Mouse (Mus musculus): ENCODE data around the gene Tspan15. TPM values are rescaled to one million over a fixed set of nuclear protein-coding genes. Genes with fewer than 3 reads are reported as not detected.

Gene Tspan15
- total and polyA plus RNA-seq, 2 experiments, result 4.1 to 8.6 TPM

DNA sequence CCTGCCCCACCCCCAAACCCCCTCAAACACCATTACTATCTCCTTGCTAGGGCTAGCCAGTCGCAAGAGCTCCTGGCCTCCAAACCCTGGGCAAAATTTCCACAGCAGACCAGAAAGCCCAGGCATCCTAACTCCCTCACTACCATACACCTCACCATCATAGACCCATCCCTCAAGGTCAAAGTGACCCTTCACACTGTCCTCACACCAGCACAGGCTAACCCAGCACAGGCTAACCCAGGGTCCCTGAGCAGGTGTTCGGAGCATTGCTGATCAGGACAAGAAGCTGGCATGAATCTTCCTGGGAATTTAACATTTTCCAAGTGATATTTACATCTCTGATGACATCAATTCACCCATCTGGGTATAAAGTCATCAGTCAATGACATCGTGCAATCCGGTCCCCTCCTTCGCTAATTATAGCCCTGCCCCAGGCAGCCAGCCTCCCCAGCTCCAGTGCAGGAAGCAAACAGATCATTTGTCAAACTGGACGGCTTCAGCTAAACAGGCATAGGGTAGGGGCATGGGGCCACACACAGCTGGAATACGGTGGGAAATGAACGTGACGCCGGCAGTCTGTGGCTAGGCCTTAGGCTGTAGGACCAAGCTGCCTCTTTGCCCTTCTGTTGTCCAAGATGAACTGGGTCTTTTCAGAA, 22.7 kb downstream of the Tspan15 start:
- 79% methylated on average over 10 of the region's 10 CpGs for WGBS
- H3K9ac ChIP-seq (ENCODE audit: low read depth, low read length), result no peak overlapping the region
- no peaks in the 10 kb centered on the region for H3K4me1 ChIP-seq (ENCODE audit: control insufficient read depth, insufficient read depth, low read length)
- TF ChIP-seq POLR2A (IDR thresholded peaks at IDR 0.05; ENCODE audit: extremely low read depth, insufficient read depth, low read length) (no peak), CTCF (IDR thresholded peaks at IDR 0.05; ENCODE audit: low read depth, low read length) (no peak)
- no peak overlapping the region for H3K4me3 ChIP-seq (ENCODE audit: insufficient read depth, low read depth, low read length)
- H3K36me3 ChIP-seq (ENCODE audit: control insufficient read depth, insufficient read depth, low read length), result no peaks in the 10 kb centered on the region
- H3K27ac ChIP-seq (replicated peaks; ENCODE audit: insufficient read depth, low read depth, low read length), result no peak overlapping the region
- H3K27me3 ChIP-seq (ENCODE audit: control insufficient read depth, insufficient read depth, low read length), result no peaks in the 10 kb centered on the region
- no peak for DNase-seq (ENCODE audit: extremely low read depth, low read depth, low spot score)
- H3K79me2 ChIP-seq (ENCODE audit: control insufficient read depth, insufficient read depth, low read length), result no peaks in the 10 kb centered on the region

GRCm38 (mm10) chr10:62202574-62202973, 28.5 kb downstream of the Tspan15 start:
- no peaks in the 10 kb centered on the region for H3K4me1 ChIP-seq (ENCODE audit: control insufficient read depth, insufficient read depth, low read length)
- H3K36me3 ChIP-seq (ENCODE audit: control insufficient read depth, insufficient read depth, low read length), result no peaks in the 10 kb centered on the region
- H3K27ac ChIP-seq (replicated peaks; ENCODE audit: insufficient read depth, low read depth, low read length), result no peak overlapping the region
- DNase-seq (ENCODE audit: extremely low read depth, low read depth, low spot score), result no peak
- H3K4me3 ChIP-seq (ENCODE audit: insufficient read depth, low read depth, low read length), result no peak overlapping the region
- H3K79me2 ChIP-seq (ENCODE audit: control insufficient read depth, insufficient read depth, low read length), result no peaks in the 10 kb centered on the region
- no peak overlapping the region for H3K9ac ChIP-seq (ENCODE audit: low read depth, low read length)
- no peaks in the 10 kb centered on the region for H3K27me3 ChIP-seq (ENCODE audit: control insufficient read depth, insufficient read depth, low read length)
- TF ChIP-seq POLR2A (IDR thresholded peaks at IDR 0.05; ENCODE audit: extremely low read depth, insufficient read depth, low read length), result no peak
- no peak for TF ChIP-seq CTCF (IDR thresholded peaks at IDR 0.05; ENCODE audit: low read depth, low read length)
- 83% methylated on average over 6 of the region's 6 CpGs for WGBS

GRCm38 (mm10) chr10:62198891-62199290, 32.2 kb downstream of the Tspan15 start:
- Histone ChIP-seq H3K4me1 (ENCODE audit: control insufficient read depth, insufficient read depth, low read length) (no peaks in the 10 kb centered on the region), H3K36me3 (ENCODE audit: control insufficient read depth, insufficient read depth, low read length) (no peaks in the 10 kb centered on the region), H3K79me2 (ENCODE audit: control insufficient read depth, insufficient read depth, low read length) (no peaks in the 10 kb centered on the region), H3K27me3 (ENCODE audit: control insufficient read depth, insufficient read depth, low read length) (no peaks in the 10 kb centered on the region), H3K4me3 (ENCODE audit: insufficient read depth, low read depth, low read length) (no peak overlapping the region), H3K9ac (ENCODE audit: low read depth, low read length) (no peak overlapping the region), H3K27ac (replicated peaks; ENCODE audit: insufficient read depth, low read depth, low read length) (no peak overlapping the region)
- no peak for DNase-seq (ENCODE audit: extremely low read depth, low read depth, low spot score)
- WGBS, result 48% methylated on average over 1 of the region's 1 CpGs
- no peak for TF ChIP-seq CTCF (IDR thresholded peaks at IDR 0.05; ENCODE audit: low read depth, low read length)
- no peak for TF ChIP-seq POLR2A (IDR thresholded peaks at IDR 0.05; ENCODE audit: extremely low read depth, insufficient read depth, low read length)

- H3K27ac ChIP-seq (replicated peaks; ENCODE audit: insufficient read depth, low read depth, low read length), result no peak overlapping the region
- TF ChIP-seq POLR2A (IDR thresholded peaks at IDR 0.05; ENCODE audit: extremely low read depth, insufficient read depth, low read length) (no peak), CTCF (IDR thresholded peaks at IDR 0.05; ENCODE audit: low read depth, low read length) (no peak)
- no peak overlapping the region for H3K9ac ChIP-seq (ENCODE audit: low read depth, low read length)
- 81% methylated on average over 4 of the region's 4 CpGs for WGBS
- no peaks in the 10 kb centered on the region for H3K79me2 ChIP-seq (ENCODE audit: control insufficient read depth, insufficient read depth, low read length)
- H3K4me3 ChIP-seq (ENCODE audit: insufficient read depth, low read depth, low read length), result no peak overlapping the region
- no peaks in the 10 kb centered on the region for H3K27me3 ChIP-seq (ENCODE audit: control insufficient read depth, insufficient read depth, low read length)
- no peak for DNase-seq (ENCODE audit: extremely low read depth, low read depth, low spot score)
- no peaks in the 10 kb centered on the region for H3K4me1 ChIP-seq (ENCODE audit: control insufficient read depth, insufficient read depth, low read length)
- H3K36me3 ChIP-seq (ENCODE audit: control insufficient read depth, insufficient read depth, low read length), result no peaks in the 10 kb centered on the region
Observed at GRCm38 (mm10) chr10:62197403-62197802, 33.6 kb downstream of the Tspan15 start.

- H3K9ac ChIP-seq (ENCODE audit: low read depth, low read length), result no peak overlapping the region
- DNase-seq (ENCODE audit: extremely low read depth, low read depth, low spot score), result no peak
- TF ChIP-seq CTCF (IDR thresholded peaks at IDR 0.05; ENCODE audit: low read depth, low read length), result no peak
- no peak for TF ChIP-seq POLR2A (IDR thresholded peaks at IDR 0.05; ENCODE audit: extremely low read depth, insufficient read depth, low read length)
- H3K27me3 ChIP-seq (ENCODE audit: control insufficient read depth, insufficient read depth, low read length), result no peaks in the 10 kb centered on the region
- no peaks in the 10 kb centered on the region for H3K36me3 ChIP-seq (ENCODE audit: control insufficient read depth, insufficient read depth, low read length)
- H3K4me1 ChIP-seq (ENCODE audit: control insufficient read depth, insufficient read depth, low read length), result no peaks in the 10 kb centered on the region
- H3K79me2 ChIP-seq (ENCODE audit: control insufficient read depth, insufficient read depth, low read length), result no peaks in the 10 kb centered on the region
- H3K27ac ChIP-seq (replicated peaks; ENCODE audit: insufficient read depth, low read depth, low read length), result no peak overlapping the region
- no peak overlapping the region for H3K4me3 ChIP-seq (ENCODE audit: insufficient read depth, low read depth, low read length)
- 75% methylated on average over 7 of the region's 7 CpGs for WGBS
Observed at GRCm38 (mm10) chr10:62195376-62195775, 35.7 kb downstream of the Tspan15 start.

GRCm38 (mm10) chr10:62194946-62195345, 36.1 kb downstream of the Tspan15 start:
- no peak overlapping the region for H3K27ac ChIP-seq (replicated peaks; ENCODE audit: insufficient read depth, low read depth, low read length)
- no peaks in the 10 kb centered on the region for H3K36me3 ChIP-seq (ENCODE audit: control insufficient read depth, insufficient read depth, low read length)
- TF ChIP-seq POLR2A (IDR thresholded peaks at IDR 0.05; ENCODE audit: extremely low read depth, insufficient read depth, low read length) (no peak), CTCF (IDR thresholded peaks at IDR 0.05; ENCODE audit: low read depth, low read length) (no peak)
- 73% methylated on average over 6 of the region's 6 CpGs for WGBS
- H3K4me1 ChIP-seq (ENCODE audit: control insufficient read depth, insufficient read depth, low read length), result no peaks in the 10 kb centered on the region
- no peaks in the 10 kb centered on the region for H3K27me3 ChIP-seq (ENCODE audit: control insufficient read depth, insufficient read depth, low read length)
- no peak overlapping the region for H3K4me3 ChIP-seq (ENCODE audit: insufficient read depth, low read depth, low read length)
- no peaks in the 10 kb centered on the region for H3K79me2 ChIP-seq (ENCODE audit: control insufficient read depth, insufficient read depth, low read length)
- no peak for DNase-seq (ENCODE audit: extremely low read depth, low read depth, low spot score)
- no peak overlapping the region for H3K9ac ChIP-seq (ENCODE audit: low read depth, low read length)
